Mouse (Mus musculus): ENCODE measurements around the gene Chd2.
A peak's percentile ranks its signal among the peaks of the same experiment; 100 is the strongest.

DNA sequence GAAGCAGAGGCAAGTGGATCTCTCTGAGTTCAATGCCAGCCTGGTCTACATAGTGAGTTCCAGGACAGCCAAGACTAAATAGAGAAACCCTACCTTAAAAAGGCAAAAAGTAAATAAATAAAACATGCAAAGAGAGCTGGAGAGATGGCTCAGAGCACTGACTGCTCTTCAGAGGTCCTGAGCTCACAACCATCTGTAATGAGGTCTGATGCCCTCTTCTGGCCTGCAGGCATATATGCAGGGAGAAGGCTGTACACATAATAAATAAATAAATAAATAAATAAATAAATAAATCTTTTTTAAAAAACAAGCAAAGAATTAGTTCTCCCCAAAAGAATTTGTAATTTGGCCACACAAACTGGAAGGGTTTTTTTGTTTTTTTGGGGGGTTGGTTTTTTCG, 34.8 kb downstream of the Chd2 start:
- TF ChIP-seq CTCF (IDR thresholded peaks at IDR 0.05; ENCODE audit: low read depth, low read length) (peak; percentile 34; the same call in 1 of the 2 replicates), POLR2A (IDR thresholded peaks at IDR 0.05; ENCODE audit: extremely low read depth, insufficient read depth, low read length) (no peak)

Data from liver, adult 2 months (tissue).